Mouse (Mus musculus) Patski (cell line): Measurements from ENCODE around the gene Ctdsp1. TPM values are rescaled to one million over a fixed set of nuclear protein-coding genes. Genes with fewer than 3 reads are reported as not detected.

ENCODE experiments used
- ATAC-seq: fragments of 100-300 bp; one replicate; pipeline ENCODE4 v1.8.0; 2021
- CTCF ChIA-PET: fragments of 350-600 bp; sonication (Branson Sonifier 250); formaldehyde crosslinking; loops from one replicate; lab custom pipeline; 2022; ENCODE audit warnings: inconsistent platforms; lab: Charles Lee
- POLR2A ChIA-PET: fragments of 350-600 bp; sonication (Branson Sonifier 250); formaldehyde crosslinking; loops from one replicate; lab custom pipeline; 2022; ENCODE audit warnings: antibody characterized with exemption, inconsistent platforms; lab: Charles Lee
- DNase-seq: peaks from one replicate; pipeline ENCODE4 v3.0.0-alpha.2; 2011; ENCODE audit warnings: low read depth, low spot score
- H3K27me3 ChIP-seq: fragments of 371-371 bp; one replicate; pipeline ENCODE4 v1.5.1; 2021
- CTCF ChIP-seq: fragments of 100-300 bp; IDR thresholded peaks from one replicate; pipeline ENCODE4 v1.5.1; 2021
- in situ Hi-C: fragments of 300-500 bp; cut with MboI; formaldehyde crosslinking; loops from 3 replicates; pipeline ENCODE4 v1.11.1; 2018; ENCODE audit warnings: low pct_unique_long_range_greater_than_20kb, mixed read lengths
- polyA plus RNA-seq: library from polyadenylated mRNA; unstranded; gene quantifications from one replicate; pipeline ENCODE4 v1.2.3, GENCODE M21; 2021

Gene Ctdsp1
- polyA plus RNA-seq, 1 experiment from 2014 or later: 81.9 TPM

- H3K27me3 ChIP-seq: no peaks in the 10 kb centered on the region
- ChIA-PET POLR2A (interaction anchor here (0.6 kb wide), 1 partner anchor 544 kb away, joined by 3 read pairs; no protein-coding TSS in a partner anchor), CTCF (interaction anchor here (0.6 to 2.4 kb wide), 3 partner anchors 11 to 1797 kb away, joined by 3 to 11 read pairs (median 3); no protein-coding TSS in a partner anchor)
- ATAC-seq (no peak), DNase-seq (no peak)
- TF ChIP-seq CTCF: no peak
- in situ Hi-C loops: no loop called here
Observed at GRCm38 (mm10) chr1:74418747-74419439, 27.6 kb downstream of the Ctdsp1 start.

- POLR2A ChIA-PET: interaction anchor here (0.6 kb wide), 1 partner anchor 545 kb away, joined by 3 read pairs; no protein-coding TSS in a partner anchor
- no peak for DNase-seq
- no peak for ATAC-seq
- CTCF ChIA-PET: interaction anchor here (1.0 to 2.4 kb wide), 2 partner anchors 11 to 33 kb away, joined by 3 to 11 read pairs; no protein-coding TSS in a partner anchor
- in situ Hi-C loops: no loop called here
- H3K27me3 ChIP-seq: no peaks in the 10 kb centered on the region
- no peak for TF ChIP-seq CTCF
Observed at GRCm38 (mm10) chr1:74419440-74419794, 28.1 kb downstream of the Ctdsp1 start.

- CTCF ChIA-PET: interaction anchor here (1.2 to 1.3 kb wide), 2 partner anchors 10 to 25 kb away, joined by 3 read pairs; no protein-coding TSS in a partner anchor
Observed at GRCm38 (mm10) chr1:74423147-74423546, 31.8 kb downstream of the Ctdsp1 start.

GRCm38 (mm10) chr1:74425845-74426244 lies 34.5 kb downstream of the Ctdsp1 start:
- no peak for TF ChIP-seq CTCF

More at GRCm38 (mm10) chr1:74423147-74423546, 31.8 kb downstream of the Ctdsp1 start:
- DNase-seq (no peak), ATAC-seq (no peak)
- POLR2A ChIA-PET: no interaction called here
- in situ Hi-C loops: no loop called here
- no peaks in the 10 kb centered on the region for H3K27me3 ChIP-seq
- no peak for TF ChIP-seq CTCF

GRCm38 (mm10) chr1:74433220-74433619 lies 41.9 kb downstream of the Ctdsp1 start:
- no peak for DNase-seq
- in situ Hi-C loops: no loop called here
- no peak for TF ChIP-seq CTCF
- no peaks in the 10 kb centered on the region for H3K27me3 ChIP-seq
- ChIA-PET CTCF (interaction anchor here (0.8 to 1.9 kb wide), 5 partner anchors 9 to 34 kb away, joined by 3 to 5 read pairs (median 3); no protein-coding TSS in a partner anchor), POLR2A (interaction anchor here (1.2 kb wide), 1 partner anchor 284 kb away, joined by 3 read pairs; no protein-coding TSS in a partner anchor)
- ATAC-seq: no peak

More at GRCm38 (mm10) chr1:74425845-74426244, 34.5 kb downstream of the Ctdsp1 start:
- DNase-seq (no peak), ATAC-seq (no peak)
- in situ Hi-C loops: no loop called here
- no peaks in the 10 kb centered on the region for H3K27me3 ChIP-seq
- CTCF ChIA-PET: interaction anchor here (0.8 kb wide), 1 partner anchor 12 kb away, joined by 3 read pairs; no protein-coding TSS in a partner anchor
- POLR2A ChIA-PET: no interaction called here

- DNase-seq (no peak), ATAC-seq (no peak)
- POLR2A ChIA-PET: no interaction called here
- in situ Hi-C loops: no loop called here
- H3K27me3 ChIP-seq: no peaks in the 10 kb centered on the region
- no peak for TF ChIP-seq CTCF
- CTCF ChIA-PET: interaction anchor here (1.2 to 1.9 kb wide), 2 partner anchors 13 to 35 kb away, joined by 3 to 5 read pairs; no protein-coding TSS in a partner anchor
Observed at GRCm38 (mm10) chr1:74434596-74434995, 43.3 kb downstream of the Ctdsp1 start.

- ChIA-PET CTCF (interaction anchor here (3.8 kb wide), 1 partner anchor 11 kb away, joined by 16 read pairs; no protein-coding TSS in a partner anchor), POLR2A (interaction anchor here (0.6 kb wide), 1 partner anchor 22 kb away, joined by 3 read pairs; no protein-coding TSS in a partner anchor)
- ATAC-seq: no peak
Observed at GRCm38 (mm10) chr1:74435563-74435962, 44.3 kb downstream of the Ctdsp1 start.

GRCm38 (mm10) chr1:74437702-74438427 lies 46.6 kb downstream of the Ctdsp1 start:
- TF ChIP-seq CTCF: no peak
- H3K27me3 ChIP-seq: no peaks in the 10 kb centered on the region
- CTCF ChIA-PET: interaction anchor here (1.1 to 4.2 kb wide), 6 partner anchors 9 to 40 kb away, joined by 3 to 20 read pairs (median 10); no protein-coding TSS in a partner anchor
- POLR2A ChIA-PET: interaction anchor here (0.6 to 1.6 kb wide), 3 partner anchors 11 to 255 kb away, joined by 3 to 5 read pairs (median 3); no protein-coding TSS in a partner anchor
- ATAC-seq: peak; percentile 93
- in situ Hi-C loops: no loop called here
- peak; percentile 35 for DNase-seq

More at GRCm38 (mm10) chr1:74435563-74435962, 44.3 kb downstream of the Ctdsp1 start:
- no peak for TF ChIP-seq CTCF
- in situ Hi-C loops: no loop called here
- no peak for DNase-seq
- no peaks in the 10 kb centered on the region for H3K27me3 ChIP-seq

GRCm38 (mm10) chr1:74439166-74439876 lies 48.0 kb downstream of the Ctdsp1 start:
- CTCF ChIA-PET: interaction anchor here (0.6 to 4.2 kb wide), 5 partner anchors 9 to 42 kb away, joined by 3 to 20 read pairs (median 3); no protein-coding TSS in a partner anchor
- POLR2A ChIA-PET: interaction anchor here (1.6 kb wide), 1 partner anchor 42 kb away, joined by 5 read pairs; no protein-coding TSS in a partner anchor
- DNase-seq (no peak), ATAC-seq (no peak)
- TF ChIP-seq CTCF: no peak
- in situ Hi-C loops: no loop called here
- no peaks in the 10 kb centered on the region for H3K27me3 ChIP-seq
